Mouse (Mus musculus) yolk sac, embryonic 10.5 days (tissue): ENCODE results near the gene Hoxb2.

ENCODE experiments used
- DNase-seq: peaks from one replicate; pipeline ENCODE4 v3.0.0-alpha.2; 2017; ENCODE audit warnings: low spot score

Gene Hoxb2

DNA sequence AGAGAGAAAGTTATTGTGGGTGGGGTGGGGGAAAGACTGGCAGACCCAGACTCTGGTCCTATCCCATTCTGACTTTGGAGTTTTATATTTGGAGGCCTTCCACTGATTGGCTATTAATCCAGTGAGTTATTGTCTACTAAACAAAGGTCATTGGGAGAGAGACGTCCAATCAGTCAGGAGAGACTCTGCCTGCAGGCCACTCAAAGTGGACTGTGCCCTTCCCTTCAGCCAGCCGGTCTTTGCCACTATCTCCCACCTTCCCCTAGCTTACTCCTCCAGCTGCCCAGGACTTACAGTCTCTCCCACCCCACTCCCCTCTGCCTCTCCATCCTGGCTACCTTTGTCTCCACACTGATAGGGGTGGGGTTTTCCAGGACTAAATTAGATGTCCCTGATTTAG, 13.7 kb upstream of the Hoxb2 start:
- DNase-seq = no peak

GRCm38 (mm10) chr11:96337026-96337425, 13.3 kb upstream of the Hoxb2 start:
- no peak for DNase-seq

- DNase-seq = no peak
Observed at GRCm38 (mm10) chr11:96338957-96339855, 11.1 kb upstream of the Hoxb2 start.

GRCm38 (mm10) chr11:96340698-96341365, 9.5 kb upstream of the Hoxb2 start:
- DNase-seq = no peak

GRCm38 (mm10) chr11:96341701-96342575, 8.4 kb upstream of the Hoxb2 start:
- DNase-seq = no peak

DNA sequence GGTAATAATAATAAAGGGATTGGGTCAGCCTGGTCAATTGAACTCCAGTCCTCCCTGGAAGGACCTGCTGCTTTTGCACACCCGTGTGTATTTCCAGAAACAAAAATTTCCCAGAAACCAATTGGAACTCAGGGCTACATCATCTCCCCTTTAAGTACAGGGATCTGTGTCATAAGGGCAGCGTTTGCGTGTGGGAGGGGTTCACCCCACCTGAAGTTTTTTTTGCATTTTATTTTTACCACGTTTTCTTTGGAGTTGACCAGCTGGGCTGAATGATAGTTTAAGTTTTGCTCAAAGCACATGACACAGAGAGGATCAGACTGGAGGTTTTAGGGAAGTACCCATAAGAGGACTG, 7.8 kb upstream of the Hoxb2 start:
- DNase-seq = no peak

GRCm38 (mm10) chr11:96343206-96343745, 7.0 kb upstream of the Hoxb2 start:
- no peak for DNase-seq

- no peak for DNase-seq
Observed at GRCm38 (mm10) chr11:96344061-96344877, 6.1 kb upstream of the Hoxb2 start.

DNA sequence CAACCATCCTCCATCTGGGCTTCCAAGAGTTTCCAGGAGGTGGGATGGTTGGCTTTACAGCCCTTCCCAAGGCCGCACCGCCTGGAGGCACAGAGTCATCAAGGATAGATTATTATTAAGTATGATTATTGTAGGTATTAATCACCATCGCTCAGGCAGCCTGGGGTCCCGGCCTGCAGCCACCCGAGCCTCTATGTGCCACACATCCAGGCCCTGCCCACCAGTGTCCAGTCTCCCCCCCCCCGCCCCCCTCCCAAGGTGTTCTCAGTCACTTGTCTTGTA, 5.5 kb upstream of the Hoxb2 start:
- DNase-seq = no peak

- DNase-seq = no peak
Observed at GRCm38 (mm10) chr11:96345220-96345892, 5.0 kb upstream of the Hoxb2 start.

GRCm38 (mm10) chr11:96345893-96346806, 4.2 kb upstream of the Hoxb2 start:
- DNase-seq = peak; percentile 14

- DNase-seq = peak; percentile 2
Observed at GRCm38 (mm10) chr11:96346916-96347520, 3.3 kb upstream of the Hoxb2 start.

DNA sequence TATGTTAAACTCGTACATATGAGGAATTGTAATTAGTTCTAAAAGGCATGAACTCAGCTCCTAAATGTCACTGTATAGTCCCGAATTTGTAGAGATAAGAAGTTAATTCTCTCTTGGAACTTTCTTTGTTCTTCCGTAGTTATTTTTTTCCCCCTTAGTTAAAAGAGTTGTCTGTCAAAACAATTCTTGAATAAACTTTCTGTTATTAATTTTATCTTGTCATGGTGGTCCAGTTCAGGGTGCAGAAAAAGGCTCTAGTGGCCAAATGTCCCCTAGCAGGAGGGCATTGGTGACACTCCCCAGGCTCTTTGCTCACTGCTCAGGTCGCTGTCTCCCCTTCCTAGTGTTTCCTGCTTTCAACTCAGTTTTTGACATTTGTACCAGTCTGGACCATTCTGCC, 2.6 kb upstream of the Hoxb2 start:
- no peak for DNase-seq

DNA sequence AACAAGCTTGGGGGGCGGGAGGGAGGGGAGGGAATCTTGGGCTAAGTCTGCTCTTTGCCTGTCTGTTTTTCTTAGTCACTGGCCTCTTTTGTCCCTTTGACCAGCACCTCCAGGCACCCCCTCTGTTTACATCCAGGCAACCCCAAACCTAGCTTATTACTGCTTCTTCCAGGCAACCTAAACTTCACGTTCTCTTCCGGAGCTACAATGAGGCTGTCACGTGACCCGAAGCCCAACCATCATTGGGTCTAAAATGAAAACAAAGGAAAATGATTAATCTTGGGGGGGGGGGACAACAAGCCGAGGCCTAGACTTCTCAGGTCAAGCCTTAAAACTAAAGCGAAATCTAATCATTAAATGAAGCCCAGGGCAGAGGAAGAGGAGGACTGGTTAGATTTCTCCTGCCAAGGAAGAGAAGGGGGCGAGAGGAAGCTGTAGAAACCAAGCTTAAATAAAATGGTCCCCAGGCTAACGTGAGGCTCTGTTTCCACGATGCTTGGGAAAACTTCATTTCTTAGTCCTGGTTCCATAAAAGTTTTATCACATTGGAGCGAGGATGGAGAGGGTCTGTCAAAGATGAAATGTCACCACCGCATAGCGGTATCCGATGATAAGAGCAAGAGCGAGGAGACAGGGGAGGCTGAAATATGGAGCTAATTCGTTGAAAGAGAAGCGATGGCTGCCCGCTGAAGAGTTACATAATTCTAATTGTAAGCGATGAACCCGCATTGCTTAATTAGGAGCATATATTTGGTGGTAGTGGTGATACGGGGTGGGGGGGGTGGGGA, 2.0 kb upstream of the Hoxb2 start:
- DNase-seq = peak; percentile 44

DNA sequence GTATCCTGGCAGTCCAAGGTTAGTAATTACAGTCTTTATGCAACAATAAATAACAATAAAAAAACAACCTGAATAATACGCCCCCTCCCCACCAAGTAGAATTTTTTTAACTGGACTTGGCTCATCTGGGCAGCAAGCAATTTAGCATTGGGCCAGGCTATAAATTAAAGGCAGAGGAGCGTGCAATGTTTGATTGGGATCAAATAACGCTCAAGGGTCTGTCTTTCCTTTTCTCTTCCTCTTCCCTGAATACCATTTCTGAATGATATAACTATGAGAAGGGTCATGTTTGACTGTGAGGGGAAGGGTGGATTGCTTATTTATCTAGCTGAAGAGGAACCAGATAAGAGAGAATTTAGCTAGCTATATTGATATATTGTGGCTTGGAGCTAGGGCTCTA, 1.3 kb upstream of the Hoxb2 start:
- DNase-seq = no peak

DNA sequence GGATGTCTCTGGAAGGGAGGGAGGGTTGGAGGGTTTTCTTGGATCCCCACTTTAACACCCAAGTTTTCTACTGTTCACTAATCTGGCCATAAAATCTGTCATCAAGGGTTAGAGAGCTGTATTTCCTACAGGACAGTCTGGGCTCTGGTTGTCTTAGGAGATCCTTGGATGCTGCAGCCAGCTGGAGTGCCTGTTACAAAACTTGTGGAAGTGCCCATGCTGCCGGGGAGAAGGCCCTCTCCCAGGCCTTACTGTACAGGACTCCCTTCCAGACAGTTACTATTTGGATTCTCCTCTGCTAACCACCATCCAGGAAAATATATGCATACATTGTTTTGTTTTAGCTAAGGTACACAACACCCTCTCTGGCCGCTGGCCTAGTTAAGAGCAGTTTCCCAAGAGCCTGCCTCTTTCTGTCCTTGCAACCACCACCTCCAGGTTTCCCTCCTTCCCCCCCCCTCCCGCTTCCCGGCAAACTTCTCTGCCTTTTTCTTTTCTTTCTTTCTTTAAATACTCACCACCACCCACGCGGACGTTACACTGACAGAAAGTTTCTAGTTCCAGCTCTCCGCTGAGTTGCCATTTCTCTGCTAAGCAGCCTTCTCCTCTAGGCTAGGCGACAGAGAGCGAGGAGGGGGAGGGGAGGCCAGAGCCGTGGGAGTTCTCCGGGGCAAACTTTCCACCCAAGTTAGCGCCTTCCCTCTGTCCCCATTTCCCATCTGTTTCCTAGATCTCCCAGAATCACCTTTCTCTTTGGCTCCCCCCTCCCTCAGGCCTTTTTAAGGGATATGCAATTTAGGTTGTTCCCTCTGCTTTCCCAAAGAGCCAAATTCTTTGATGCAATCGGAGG, 609 bp upstream of the Hoxb2 start:
- peak; percentile 23 for DNase-seq

- DNase-seq = no peak
Observed at GRCm38 (mm10) chr11:96350791-96351190, 466 bp downstream of the Hoxb2 start.

DNA sequence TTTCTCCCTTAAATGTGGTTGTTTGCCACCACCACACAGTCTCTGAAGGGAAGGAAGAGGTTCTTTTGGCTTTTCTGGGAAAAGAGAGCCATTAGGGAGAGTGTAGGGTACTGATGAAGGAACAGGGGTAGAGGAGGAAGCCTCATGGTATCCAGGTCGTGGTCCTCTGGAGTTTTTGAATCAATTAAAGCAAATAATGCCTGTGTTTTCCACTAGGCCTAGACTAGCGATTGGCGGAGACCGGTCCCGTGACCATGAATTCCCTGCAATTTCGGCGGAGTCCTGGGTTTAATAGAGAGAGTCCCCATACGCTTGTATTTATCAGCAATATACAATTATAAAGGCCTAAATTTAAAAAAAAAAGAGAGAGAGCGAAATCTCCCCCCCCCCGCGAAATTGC, 987 bp downstream of the Hoxb2 start:
- peak; percentile 9 for DNase-seq
